In genomic region chr5:88583271-88584031, GRCm38 (mm10) we compare ENCODE assay signal across 8 mouse cellular contexts. TPM values are rescaled to one million over a fixed set of nuclear protein-coding genes. Genes with fewer than 3 reads are reported as not detected.
DNase-seq lines count a peak whose midpoint lies in the region; ATAC-seq and TF ChIP-seq lines count a peak whose summit lies in the region.

No protein-coding gene starts in this region.

- H3K9ac ChIP-seq in lung, embryonic 14.5 days: no peak overlapping the region
- H3K9ac ChIP-seq in embryonic facial prominence, embryonic 15.5 days: no peak overlapping the region

- no peaks in the 10 kb centered on the region for H3K9me3 ChIP-seq in lung, embryonic 14.5 days (ENCODE audit: low read depth, low read length)
- no peaks in the 10 kb centered on the region for H3K9me3 ChIP-seq in embryonic facial prominence, embryonic 15.5 days (replicated peaks)
- H3K9me3 ChIP-seq in hindbrain, embryonic 10.5 days: no peaks in the 10 kb centered on the region

- H3K4me1 ChIP-seq in lung, embryonic 14.5 days (ENCODE audit: insufficient read depth): peaks cover 16% of the 10 kb centered on the region
- H3K4me1 ChIP-seq in embryonic facial prominence, embryonic 15.5 days: peaks cover 32% of the 10 kb centered on the region
- H3K4me1 ChIP-seq in hindbrain, embryonic 10.5 days (replicated peaks): peaks cover 45% of the 10 kb centered on the region

- H3K36me3 ChIP-seq in lung, embryonic 14.5 days (ENCODE audit: insufficient read depth): no peaks in the 10 kb centered on the region
- H3K36me3 ChIP-seq in embryonic facial prominence, embryonic 15.5 days: no peaks in the 10 kb centered on the region
- no peaks in the 10 kb centered on the region for H3K36me3 ChIP-seq in hindbrain, embryonic 10.5 days

- 67% methylated on average over 9 of the region's 9 CpGs for WGBS in lung, embryonic 14.5 days
- 50% methylated on average over 9 of the region's 9 CpGs for WGBS in embryonic facial prominence, embryonic 15.5 days
- WGBS in hindbrain, embryonic 10.5 days: 45% methylated on average over 9 of the region's 9 CpGs

- no peak for TF ChIP-seq CTCF in lung, embryonic 14.5 days (IDR thresholded peaks at IDR 0.05; ENCODE audit: low read depth)

- no peak overlapping the region for H3K4me2 ChIP-seq in lung, embryonic 14.5 days
- peak overlapping the region; percentile 35 for H3K4me2 ChIP-seq in embryonic facial prominence, embryonic 15.5 days (replicated peaks)

- H3K4me3 ChIP-seq in lung, embryonic 14.5 days (ENCODE audit: low read depth, low read length): no peak overlapping the region
- H3K4me3 ChIP-seq in embryonic facial prominence, embryonic 15.5 days (replicated peaks): peak overlapping the region; percentile 24
- peak overlapping the region; percentile 51 for H3K4me3 ChIP-seq in hindbrain, embryonic 10.5 days

- peak; percentile 6 for DNase-seq in lung, embryonic 14.5 days
- no peak for DNase-seq in lung, postnatal 25 days (ENCODE audit: low spot score)
- DNase-seq in hindbrain, embryonic 10.5 days (ENCODE audit: low spot score): peak; percentile 72
- peak; percentile 69 to 78 for DNase-seq in layer of hippocampus, postnatal 10 days (ENCODE audit: low spot score in 2 of 2)
- DNase-seq in neural tube, embryonic 10.5 days (ENCODE audit: extremely low spot score, low spot score): peak; percentile 44
- no peak for DNase-seq in urinary bladder, postnatal 10 days (ENCODE audit: low spot score)

- H3K27ac ChIP-seq in lung, embryonic 14.5 days (ENCODE audit: low read depth): no peak overlapping the region
- H3K27ac ChIP-seq in embryonic facial prominence, embryonic 15.5 days (replicated peaks): no peak overlapping the region
- peak overlapping the region; percentile 82 for H3K27ac ChIP-seq in hindbrain, embryonic 10.5 days

- H3K27me3 ChIP-seq in lung, embryonic 14.5 days (ENCODE audit: insufficient read depth, low read length): no peaks in the 10 kb centered on the region
- no peaks in the 10 kb centered on the region for H3K27me3 ChIP-seq in embryonic facial prominence, embryonic 15.5 days
- H3K27me3 ChIP-seq in hindbrain, embryonic 10.5 days (ENCODE audit: insufficient read depth, poor library complexity, severe bottlenecking): no peaks in the 10 kb centered on the region

- no peak for ATAC-seq in lung, embryonic 14.5 days (ENCODE audit: insufficient read depth)
- ATAC-seq in embryonic facial prominence, embryonic 15.5 days (ENCODE audit: insufficient number of reproducible peaks, low FRiP score, low TSS enrichment, low read depth): peak; percentile 82
- ATAC-seq in monocyte, adult 5-6 weeks (replicated peaks; ENCODE audit: insufficient number of reproducible peaks, low FRiP score, low TSS enrichment, poor library complexity, severe bottlenecking): no peak

RNA-seq across cellular contexts. Expression of gene Rufy3, which starts 18.6 kb away (rescaled TPM):
- 11.9 and 14.0 TPM in 2 replicates for polyA plus RNA-seq in lung, embryonic 14.5 days (2014; fragmentation: Nextera tagmentation; extraction: Ambion mirVana)
- 14.9 and 17.3 TPM in 2 replicates for polyA plus RNA-seq in embryonic facial prominence, embryonic 15.5 days (2015; fragmentation: Nextera tagmentation; extraction: Ambion mirVana)
- 50.6 and 103 TPM in 2 replicates for polyA plus RNA-seq in hindbrain, embryonic 10.5 days (2016; fragmentation: Nextera tagmentation; extraction: Ambion mirVana)
- 100 to 1,000 TPM; 184 to 188 TPM for total RNA-seq in layer of hippocampus, postnatal 10 days (2021)
- total RNA-seq in monocyte, adult 5-6 weeks (2017): 27.2 to 35.3 TPM (median 32.9 TPM) in 3 replicates

RNA-seq across cellular contexts. Expression of gene Utp3, which starts 29.2 kb away (rescaled TPM):
- 66.8 and 67.9 TPM in 2 replicates for polyA plus RNA-seq in lung, embryonic 14.5 days (2014; fragmentation: Nextera tagmentation; extraction: Ambion mirVana)
- 68.3 and 72.3 TPM in 2 replicates for polyA plus RNA-seq in embryonic facial prominence, embryonic 15.5 days (2015; fragmentation: Nextera tagmentation; extraction: Ambion mirVana)
- 48.2 and 73.7 TPM in 2 replicates for polyA plus RNA-seq in hindbrain, embryonic 10.5 days (2016; fragmentation: Nextera tagmentation; extraction: Ambion mirVana)
- total RNA-seq in layer of hippocampus, postnatal 10 days (2021): 10 to 100 TPM; 29.7 to 31.0 TPM
- total RNA-seq in monocyte, adult 5-6 weeks (2017): 68.4 to 86.2 TPM (median 73.0 TPM) in 3 replicates

RNA-seq across cellular contexts. Expression of gene Jchain, which starts 55.8 kb away (rescaled TPM):
- 0.22 TPM in 1 of 2 replicates, not detected in the other for polyA plus RNA-seq in lung, embryonic 14.5 days (2014; fragmentation: Nextera tagmentation; extraction: Ambion mirVana)
- polyA plus RNA-seq in embryonic facial prominence, embryonic 15.5 days (2015; fragmentation: Nextera tagmentation; extraction: Ambion mirVana): 0.15 and 0.20 TPM in 2 replicates
- polyA plus RNA-seq in hindbrain, embryonic 10.5 days (2016; fragmentation: Nextera tagmentation; extraction: Ambion mirVana): 0.34 TPM in 1 of 2 replicates, not detected in the other
- under 1 TPM; 0.25 to 0.34 TPM for total RNA-seq in layer of hippocampus, postnatal 10 days (2021)
- 227 to 282 TPM (median 255 TPM) in 3 replicates for total RNA-seq in monocyte, adult 5-6 weeks (2017)

Comparison
In these comparisons a context has a peak if more than half of its experiments do, and no peak if none do; other contexts are left out.
1. DNase-seq: peak in lung, embryonic 14.5 days (single experiment), hindbrain, embryonic 10.5 days (single experiment), layer of hippocampus, postnatal 10 days (2 of 2) and neural tube, embryonic 10.5 days (single experiment); none in lung, postnatal 25 days (single experiment) and urinary bladder, postnatal 10 days (single experiment).